24 mouse cellular contexts compared by ENCODE assay signal in the genomic region with DNA sequence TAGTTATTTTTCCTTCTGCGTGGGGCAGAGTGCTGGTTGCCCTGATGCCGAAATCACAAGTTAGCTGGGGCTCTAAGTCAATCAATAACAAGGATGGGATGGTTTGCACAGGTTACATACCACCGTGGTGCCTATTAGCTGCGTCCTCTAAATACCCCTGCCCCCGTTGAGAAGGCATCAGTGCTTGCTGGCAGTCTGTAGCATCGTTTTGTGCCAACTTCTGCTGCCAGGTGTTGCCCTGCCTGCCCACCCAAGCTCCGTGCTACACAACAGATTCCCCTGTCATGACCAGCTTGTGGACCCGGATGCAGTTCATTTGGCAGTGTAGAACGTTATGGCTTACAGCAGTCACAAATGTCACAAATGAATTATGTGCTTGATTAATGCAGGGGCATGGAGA. TPM values are rescaled to one million over a fixed set of nuclear protein-coding genes. Genes with fewer than 3 reads are reported as not detected.
"Had no signal": no experiment of that assay in that cellular context is flagged by ENCODE, and none has a peak within 500 bp of the region (broad histone marks: within the 10 kb centered on the region; RNA-seq: fewer than 3 reads in every experiment).

No protein-coding gene starts in this region.

- ATAC-seq: liver, postnatal 0 days; lung, postnatal 0 days; midbrain, embryonic 15.5 days had no signal

- H3K4me3 ChIP-seq: liver, embryonic 15.5 days; lung, embryonic 15.5 days; midbrain, embryonic 12.5 days; midbrain, embryonic 15.5 days; neural tube, embryonic 12.5 days; stomach, embryonic 15.5 days had no signal

- H3K4me1 ChIP-seq: liver, embryonic 15.5 days; lung, embryonic 15.5 days; midbrain, embryonic 12.5 days; midbrain, embryonic 15.5 days; neural tube, embryonic 12.5 days; stomach, embryonic 15.5 days had no signal

- H3K27ac ChIP-seq: liver, embryonic 15.5 days; lung, embryonic 15.5 days; macrophage; midbrain, embryonic 12.5 days; midbrain, embryonic 15.5 days; neural tube, embryonic 12.5 days; stomach, embryonic 15.5 days; stomach, postnatal 0 days had no signal

- H3K27me3 ChIP-seq: liver, embryonic 15.5 days; lung, embryonic 15.5 days; midbrain, embryonic 12.5 days; midbrain, embryonic 15.5 days; neural tube, embryonic 12.5 days; stomach, embryonic 15.5 days had no signal

- H3K9me3 ChIP-seq: liver, embryonic 15.5 days; lung, embryonic 15.5 days; stomach, embryonic 15.5 days had no signal

- DNase-seq: liver, postnatal 0 days; lung, adult 2 months; lung, postnatal 14 days; lung, postnatal 36 days; right cerebral cortex, postnatal 14 days; thymus, adult 2 months; thymus, postnatal 25 days; thymus, postnatal 4 days had no signal

- H3K36me3 ChIP-seq: liver, embryonic 15.5 days; lung, embryonic 15.5 days; midbrain, embryonic 12.5 days; midbrain, embryonic 15.5 days; neural tube, embryonic 12.5 days; stomach, embryonic 15.5 days had no signal

RNA-seq across cellular contexts. Expression of gene Iqcf6, which starts 10.1 kb away (rescaled TPM):
- total RNA-seq: megakaryocyte progenitor cell, adult 5-6 weeks; midbrain, postnatal 0 days; monocyte, adult 5-6 weeks; neutrophil, adult 5-6 weeks had no signal
- polyA plus RNA-seq: liver, embryonic 15.5 days; liver, postnatal 0 days; lung, adult 2 months; lung, embryonic 15.5 days; lung, postnatal 0 days; macrophage; midbrain, embryonic 12.5 days; midbrain, embryonic 15.5 days; midbrain, postnatal 0 days; neural tube, embryonic 12.5 days; neural tube, embryonic 14.5 days; spleen, adult 2 months; stomach, embryonic 15.5 days; stomach, postnatal 0 days; thymus, adult 2 months; urinary bladder, adult 2 months had no signal

RNA-seq across cellular contexts. Expression of gene Grm2, which starts 39.6 kb away (rescaled TPM):
- total RNA-seq: megakaryocyte progenitor cell, adult 5-6 weeks; monocyte, adult 5-6 weeks; neutrophil, adult 5-6 weeks had no signal
- polyA plus RNA-seq: liver, embryonic 15.5 days; liver, postnatal 0 days; lung, adult 2 months; lung, postnatal 0 days; macrophage; spleen, adult 2 months; stomach, embryonic 15.5 days; stomach, postnatal 0 days; urinary bladder, adult 2 months had no signal

RNA-seq across cellular contexts. Expression of gene Iqcf4, which starts 45.5 kb away (rescaled TPM):
- total RNA-seq: megakaryocyte progenitor cell, adult 5-6 weeks; midbrain, postnatal 0 days; monocyte, adult 5-6 weeks; neutrophil, adult 5-6 weeks had no signal
- polyA plus RNA-seq: liver, embryonic 15.5 days; liver, postnatal 0 days; lung, adult 2 months; lung, embryonic 15.5 days; lung, postnatal 0 days; macrophage; midbrain, embryonic 12.5 days; midbrain, embryonic 15.5 days; midbrain, postnatal 0 days; neural tube, embryonic 12.5 days; neural tube, embryonic 14.5 days; spleen, adult 2 months; stomach, embryonic 15.5 days; stomach, postnatal 0 days; thymus, adult 2 months; urinary bladder, adult 2 months had no signal

RNA-seq across cellular contexts. Expression of gene Iqcf3, which starts 54.9 kb away (rescaled TPM):
- total RNA-seq: megakaryocyte progenitor cell, adult 5-6 weeks; midbrain, postnatal 0 days; neutrophil, adult 5-6 weeks had no signal
- polyA plus RNA-seq: liver, embryonic 15.5 days; liver, postnatal 0 days; lung, adult 2 months; lung, embryonic 15.5 days; lung, postnatal 0 days; macrophage; midbrain, embryonic 12.5 days; midbrain, embryonic 15.5 days; midbrain, postnatal 0 days; neural tube, embryonic 12.5 days; neural tube, embryonic 14.5 days; spleen, adult 2 months; stomach, embryonic 15.5 days; stomach, postnatal 0 days; urinary bladder, adult 2 months had no signal
